Mouse (Mus musculus): Measurements from ENCODE around the gene Urod. TPM values are rescaled to one million over a fixed set of nuclear protein-coding genes. Genes with fewer than 3 reads are reported as not detected.

Gene Urod
- 121 TPM for polyA plus RNA-seq (2017; shearing (Covaris generic))

DNA sequence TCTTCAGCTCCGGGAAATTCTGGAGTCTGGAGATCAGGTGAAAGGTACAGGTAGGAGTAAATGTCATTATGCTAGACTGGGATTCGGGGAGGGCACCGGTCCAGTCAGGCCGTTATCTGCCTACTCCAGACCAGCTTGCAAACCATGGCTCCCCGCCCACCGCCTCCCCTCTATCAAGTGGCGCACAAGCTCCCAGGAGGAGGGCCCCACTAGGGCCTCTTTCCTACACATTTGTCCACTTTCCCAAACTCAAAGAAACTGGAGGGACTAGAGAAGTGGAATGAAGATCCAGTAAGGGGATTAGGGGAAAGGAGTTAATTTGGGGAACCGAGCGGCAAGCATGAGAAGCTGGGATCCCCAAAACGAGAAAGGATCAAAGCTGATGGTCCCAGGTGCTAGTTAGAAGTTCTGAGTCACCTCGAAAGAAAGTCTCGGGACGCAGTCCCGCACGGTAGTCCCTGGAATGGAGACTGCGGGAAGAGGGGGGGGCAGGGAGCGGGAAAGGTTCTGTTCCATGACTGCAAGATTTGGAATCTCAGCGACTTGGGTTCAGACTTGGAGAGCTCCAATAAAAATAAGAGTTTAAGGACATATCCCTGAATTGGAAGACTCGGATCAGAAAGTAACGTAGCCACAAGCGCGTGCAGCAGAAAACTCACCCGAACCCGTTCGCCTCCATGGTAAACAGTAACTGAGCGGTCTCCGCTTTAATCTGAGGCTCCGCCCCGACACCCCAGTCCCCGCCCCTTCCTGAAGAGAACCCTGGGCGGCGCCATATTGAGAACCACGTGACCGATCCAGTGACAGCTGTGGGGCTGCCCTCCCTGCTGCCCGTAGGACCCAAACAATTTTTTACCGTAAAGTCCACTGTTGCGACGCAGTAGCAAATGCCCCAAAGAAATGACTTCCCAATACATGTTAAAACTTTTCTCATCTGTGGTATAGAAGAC lies at the start of gene Urod:
Gene Urod, minus strand, starts transcription at position 742 of the 950 bp plus-strand sequence.

DNA sequence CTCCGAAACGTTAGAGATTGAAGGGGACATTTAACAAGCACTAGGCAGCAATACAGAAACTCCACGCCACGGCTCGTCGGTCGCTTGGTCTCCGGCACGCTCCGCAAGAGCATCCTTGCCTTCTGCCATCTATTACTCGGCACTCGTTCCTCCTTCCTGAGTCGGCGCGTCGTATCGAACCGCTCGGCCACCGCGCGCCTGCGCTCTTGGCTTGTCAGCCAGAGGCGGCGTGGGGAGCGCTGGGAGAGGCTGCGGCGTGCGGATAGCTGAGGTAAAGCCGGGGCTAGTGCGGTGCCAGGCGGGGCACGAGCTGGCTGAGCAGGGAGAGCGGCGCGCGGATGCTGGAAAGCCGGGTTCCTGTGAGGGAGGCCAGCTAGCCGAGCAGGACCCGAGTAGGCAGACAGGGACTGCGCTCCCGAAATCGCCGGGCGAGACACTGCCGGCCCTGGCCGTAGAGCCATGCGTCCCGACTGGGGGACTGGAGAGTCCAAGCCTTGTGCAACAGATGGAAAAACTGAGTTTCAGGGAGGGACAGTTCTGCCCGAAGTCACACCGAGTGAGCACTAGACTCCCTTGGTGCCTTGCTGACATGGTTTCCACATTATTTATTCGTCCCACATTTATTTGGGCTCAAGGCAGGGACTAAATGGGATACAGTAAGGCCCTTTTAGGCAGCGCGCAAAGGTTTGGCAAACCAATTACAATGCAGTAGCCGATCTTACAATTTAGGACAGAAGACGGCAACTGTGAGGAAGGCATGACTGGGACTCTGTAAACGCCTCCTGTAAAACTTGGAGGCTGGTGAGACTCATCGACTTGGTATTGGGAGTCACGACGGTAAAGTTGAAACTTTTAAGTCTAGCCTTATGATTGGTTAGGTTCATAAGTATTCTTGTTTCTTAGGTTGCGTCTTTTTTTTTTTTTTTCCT lies 25.3 kb upstream of the Urod start, which contains the start of gene Eif2b3:
Gene Eif2b3, plus strand, starts transcription at position 197 of the 929 bp plus-strand sequence.

GRCm38 (mm10) chr4:116995131-116995797 lies 1.1 kb upstream of the Urod start, which contains the start of gene Hectd3:
TSS of gene Hectd3 (plus strand) at chr4:116995317.

Other genes with a start within 250 kb of the Urod start
- gene Toe1, start 186.8 kb downstream of the Urod start, polyA plus RNA-seq (2017; shearing (Covaris generic)), result 49.9 TPM
- 20.0 TPM for gene Mutyh, start 186.7 kb downstream of the Urod start, polyA plus RNA-seq (2017; shearing (Covaris generic))
- 0.50 TPM for gene Hpdl, start 172.7 kb downstream of the Urod start, polyA plus RNA-seq (2017; shearing (Covaris generic))
- gene Zswim5, start 117.0 kb downstream of the Urod start, polyA plus RNA-seq (2017; shearing (Covaris generic)), result 0.06 TPM
- 5.0 TPM for gene Hectd3, start 904 bp upstream of the Urod start, polyA plus RNA-seq (2017; shearing (Covaris generic))
- gene Eif2b3, start 25.0 kb upstream of the Urod start, polyA plus RNA-seq (2017; shearing (Covaris generic)), result 38.2 TPM
- gene Ptch2, start 101.7 kb upstream of the Urod start, polyA plus RNA-seq (2017; shearing (Covaris generic)), result 0.11 TPM
- 47.9 TPM for gene Btbd19, start 131.3 kb upstream of the Urod start, polyA plus RNA-seq (2017; shearing (Covaris generic))
- gene Tctex1d4, start 132.4 kb upstream of the Urod start, polyA plus RNA-seq (2017; shearing (Covaris generic)), result 2.4 TPM
- 1.8 TPM for gene Plk3, start 139.6 kb upstream of the Urod start, polyA plus RNA-seq (2017; shearing (Covaris generic))
- 750 TPM for gene Rps8, start 161.8 kb upstream of the Urod start, polyA plus RNA-seq (2017; shearing (Covaris generic))
- gene Kif2c, start 188.2 kb upstream of the Urod start, polyA plus RNA-seq (2017; shearing (Covaris generic)), result 2.1 TPM

Data from CD4-positive, CD25-positive, alpha-beta regulatory T cell, adult 9 weeks (primary cell).